Mouse (Mus musculus) hindbrain, embryonic 11.5 days (tissue): Measurements from ENCODE around the gene Zscan20. TPM values are rescaled to one million over a fixed set of nuclear protein-coding genes. Genes with fewer than 3 reads are reported as not detected.

Experiments used
- ATAC-seq: fragments of 200-750 bp; cut with Nextera tagmentation; 2 replicates; pipeline ENCODE4 v1.8.0; 2017; ENCODE audit warnings: mild to moderate bottlenecking, moderate TSS enrichment, moderate library complexity; ENCODE audit not compliant: low FRiP score
- DNase-seq: peaks from one replicate; pipeline ENCODE4 v3.0.0-alpha.2; 2015; ENCODE audit warnings: low spot score
- H3K27ac ChIP-seq: fragments of 300-500 bp; sonication (generic); 2 replicates; pipeline ENCODE4 v1.5.1; 2014; ENCODE audit warnings: mild to moderate bottlenecking, low read depth, low read length
- H3K27me3 ChIP-seq: fragments of 300-500 bp; sonication (generic); 2 replicates; pipeline ENCODE4 v1.6.1; 2014; ENCODE audit warnings: mild to moderate bottlenecking, low read length, moderate library complexity, mixed read lengths; ENCODE audit not compliant: control insufficient read depth, insufficient read depth
- H3K36me3 ChIP-seq: fragments of 300-500 bp; sonication (generic); 2 replicates; pipeline ENCODE4 v1.6.1; 2014; ENCODE audit warnings: mild to moderate bottlenecking, low read length, moderate library complexity, mixed read lengths; ENCODE audit not compliant: control insufficient read depth, insufficient read depth
- H3K4me1 ChIP-seq: fragments of 300-500 bp; sonication (generic); replicated peaks from 2 replicates; pipeline ENCODE4 v1.6.1; 2014; ENCODE audit warnings: low read length, mixed read lengths; ENCODE audit not compliant: control insufficient read depth, insufficient read depth
- H3K4me2 ChIP-seq: fragments of 300-500 bp; sonication (generic); replicated peaks from 2 replicates; pipeline ENCODE4 v1.6.1; 2014; ENCODE audit warnings: mild to moderate bottlenecking, low read depth, low read length
- H3K4me3 ChIP-seq: fragments of 300-500 bp; sonication (generic); 2 replicates; pipeline ENCODE4 v1.5.1; 2014; ENCODE audit warnings: low read depth, low read length
- H3K9ac ChIP-seq: fragments of 300-500 bp; sonication (generic); 2 replicates; pipeline ENCODE4 v1.6.1; 2014; ENCODE audit warnings: low read depth, low read length
- H3K9me3 ChIP-seq: fragments of 300-500 bp; sonication (generic); 2 replicates; pipeline ENCODE4 v1.6.1; 2016; ENCODE audit warnings: low read length; ENCODE audit not compliant: control insufficient read depth
- WGBS: fragments of 180-500 bp; shearing (Covaris S2); extraction: QIAGEN DNeasy Blood & Tissue Kit; methylation state at CpG from one replicate; pipeline ENCODE4 v1.1.7; 2014; 5-methylcytosine and 5-hydroxymethylcytosine counted together
- polyA plus RNA-seq: library from polyadenylated mRNA; unstranded; fragments of >200 nt; fragmentation: Nextera tagmentation; extraction: Ambion mirVana; gene quantifications from 2 replicates; pipeline ENCODE4 v1.2.1, GENCODE M21; 2014

Gene Zscan20
- polyA plus RNA-seq, 1 experiment from 2014 or later: 4.3 TPM

- no peaks in the 10 kb centered on the region for H3K36me3 ChIP-seq
- no peak overlapping the region for H3K27ac ChIP-seq
- no peak overlapping the region for H3K4me3 ChIP-seq
- DNase-seq (no peak), ATAC-seq (no peak)
- H3K9me3 ChIP-seq: no peaks in the 10 kb centered on the region
- H3K4me2 ChIP-seq: no peak overlapping the region
- H3K27me3 ChIP-seq: no peaks in the 10 kb centered on the region
- H3K4me1 ChIP-seq: no peaks in the 10 kb centered on the region
- H3K9ac ChIP-seq: no peak overlapping the region
- 96% methylated on average over 7 of the region's 7 CpGs for WGBS
These were observed 3.3 kb downstream of the Zscan20 start for GRCm38 (mm10) chr4:128606586-128606985.

DNA sequence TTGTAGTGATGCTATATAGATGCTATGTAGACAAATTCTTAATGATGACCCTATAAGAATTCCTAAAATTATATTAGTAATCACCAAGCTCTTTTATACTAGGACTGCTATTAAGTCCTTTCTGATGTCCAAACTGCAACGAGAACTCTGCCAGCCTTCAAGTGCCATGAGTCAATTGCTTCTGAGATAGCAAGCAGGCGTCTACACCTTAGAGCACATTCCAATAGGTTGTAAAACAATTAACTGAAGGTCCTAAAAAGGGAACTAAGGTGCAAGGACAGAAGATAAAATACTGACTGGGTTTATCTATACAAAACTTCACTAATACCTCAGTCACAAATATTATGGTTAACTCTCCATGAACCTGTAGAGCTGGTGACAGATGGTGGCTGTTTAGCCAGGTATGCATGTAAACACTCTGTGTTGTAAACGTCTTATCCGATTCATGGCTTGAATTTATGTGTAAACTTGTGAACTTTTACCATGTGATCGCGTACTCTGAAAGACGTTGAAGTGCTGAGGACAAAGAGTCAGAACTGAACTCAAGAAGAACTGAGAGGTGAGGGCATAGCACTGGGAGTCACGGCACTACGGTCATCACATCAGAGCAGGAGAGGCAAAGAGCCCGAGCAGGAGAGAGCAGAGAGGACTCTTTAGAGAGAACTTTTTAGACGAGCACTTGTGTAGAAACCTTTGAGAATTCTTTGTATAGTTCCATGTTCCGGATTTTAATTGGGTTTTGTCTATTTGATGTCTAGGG is 11.9 kb downstream of the Zscan20 start:
- no peak for ATAC-seq
- Histone ChIP-seq H3K27ac (no peak overlapping the region), H3K9me3 (no peaks in the 10 kb centered on the region), H3K36me3 (no peaks in the 10 kb centered on the region), H3K4me3 (no peak overlapping the region), H3K4me2 (no peak overlapping the region), H3K9ac (no peak overlapping the region), H3K4me1 (no peaks in the 10 kb centered on the region), H3K27me3 (no peaks in the 10 kb centered on the region)
- WGBS: 95% methylated on average over 12 of the region's 12 CpGs
- DNase-seq: no peak

- Histone ChIP-seq H3K4me2 (no peak overlapping the region), H3K9me3 (no peaks in the 10 kb centered on the region), H3K4me3 (no peak overlapping the region), H3K36me3 (peaks cover 5% of the 10 kb centered on the region; the same call in 1 of the 2 replicates), H3K27ac (no peak overlapping the region), H3K9ac (no peak overlapping the region), H3K27me3 (no peaks in the 10 kb centered on the region), H3K4me1 (no peaks in the 10 kb centered on the region)
- DNase-seq (no peak), ATAC-seq (no peak)
- 93% methylated on average over 5 of the region's 5 CpGs for WGBS
These were observed 15.8 kb downstream of the Zscan20 start for GRCm38 (mm10) chr4:128594062-128594461.

DNA sequence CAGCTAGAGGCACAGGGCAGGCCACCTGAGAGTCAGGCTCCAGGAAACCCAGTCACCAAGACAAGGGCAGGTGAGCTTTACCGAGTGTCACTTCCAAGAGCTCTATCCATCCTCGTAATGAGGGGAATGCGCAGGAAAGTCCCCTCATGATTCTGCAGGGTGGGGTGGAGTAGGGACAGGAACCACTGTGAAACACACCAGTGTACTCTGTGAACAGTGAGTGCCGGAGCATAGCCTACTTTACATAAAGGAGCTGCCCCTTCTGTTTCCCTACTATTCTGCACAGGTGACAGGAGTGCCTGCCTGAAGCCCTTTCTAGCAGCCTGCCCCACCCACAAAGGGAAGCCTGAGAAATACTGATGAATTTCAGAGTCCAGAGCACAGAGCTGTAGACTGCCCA is 16.6 kb downstream of the Zscan20 start:
- no peak overlapping the region for H3K4me3 ChIP-seq
- DNase-seq (no peak), ATAC-seq (no peak)
- peaks cover 9% of the 10 kb centered on the region; the same call in 1 of the 2 replicates for H3K36me3 ChIP-seq
- no peaks in the 10 kb centered on the region for H3K4me1 ChIP-seq
- H3K27me3 ChIP-seq: no peaks in the 10 kb centered on the region
- H3K9me3 ChIP-seq: no peaks in the 10 kb centered on the region
- no peak overlapping the region for H3K9ac ChIP-seq
- no peak overlapping the region for H3K4me2 ChIP-seq
- H3K27ac ChIP-seq: no peak overlapping the region
- WGBS: 96% methylated on average over 4 of the region's 4 CpGs

- H3K4me2 ChIP-seq: no peak overlapping the region
- 55% methylated on average over 4 of the region's 4 CpGs for WGBS
- H3K9ac ChIP-seq: no peak overlapping the region
- H3K36me3 ChIP-seq: peaks cover 22% of the 10 kb centered on the region
- DNase-seq (no peak), ATAC-seq (no peak)
- H3K4me3 ChIP-seq: no peak overlapping the region
- no peak overlapping the region for H3K27ac ChIP-seq
- H3K27me3 ChIP-seq: no peaks in the 10 kb centered on the region
- H3K9me3 ChIP-seq: peaks cover 26% of the 10 kb centered on the region
- no peaks in the 10 kb centered on the region for H3K4me1 ChIP-seq
These were observed 30.7 kb downstream of the Zscan20 start for GRCm38 (mm10) chr4:128579182-128579581.

DNA sequence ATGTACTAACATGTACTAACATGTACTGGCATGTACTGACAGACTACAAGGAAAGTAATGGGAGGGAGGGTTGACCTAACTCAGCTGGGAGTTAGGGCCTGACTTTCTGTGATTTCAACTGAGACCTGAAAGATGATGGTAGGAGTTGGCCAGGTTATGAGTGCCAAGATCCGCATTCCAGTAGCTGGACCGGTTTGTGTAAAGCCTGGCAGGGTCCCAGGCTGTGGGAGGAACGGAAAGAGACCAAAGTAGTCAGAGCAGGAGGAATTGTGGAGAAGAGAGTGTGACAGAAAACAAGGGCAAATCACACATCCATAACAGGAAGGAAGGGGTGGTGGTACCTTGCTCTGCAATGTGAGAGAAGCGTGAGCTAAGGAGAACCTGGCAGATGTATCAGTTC is 34.1 kb downstream of the Zscan20 start:
- Histone ChIP-seq H3K9ac (no peak overlapping the region), H3K4me3 (no peak overlapping the region), H3K36me3 (peaks cover 2% of the 10 kb centered on the region; the same call in 1 of the 2 replicates), H3K4me1 (no peaks in the 10 kb centered on the region), H3K4me2 (no peak overlapping the region), H3K27me3 (no peaks in the 10 kb centered on the region), H3K27ac (no peak overlapping the region), H3K9me3 (no peaks in the 10 kb centered on the region)
- DNase-seq (no peak), ATAC-seq (no peak)
- WGBS: 95% methylated on average over 4 of the region's 4 CpGs

- Histone ChIP-seq H3K9me3 (no peaks in the 10 kb centered on the region), H3K27ac (no peak overlapping the region), H3K27me3 (no peaks in the 10 kb centered on the region), H3K4me1 (no peaks in the 10 kb centered on the region), H3K9ac (no peak overlapping the region), H3K36me3 (no peaks in the 10 kb centered on the region), H3K4me3 (no peak overlapping the region), H3K4me2 (no peak overlapping the region)
- DNase-seq: no peak
- ATAC-seq: no peak
- 71% methylated on average over 3 of the region's 3 CpGs for WGBS
These were observed 49.6 kb downstream of the Zscan20 start for GRCm38 (mm10) chr4:128560327-128560726.

- Histone ChIP-seq H3K36me3 (no peaks in the 10 kb centered on the region), H3K27ac (no peak overlapping the region), H3K27me3 (no peaks in the 10 kb centered on the region), H3K4me2 (no peak overlapping the region), H3K4me3 (no peak overlapping the region), H3K9ac (no peak overlapping the region), H3K9me3 (no peaks in the 10 kb centered on the region), H3K4me1 (no peaks in the 10 kb centered on the region)
- ATAC-seq: no peak
- DNase-seq: no peak
- 93% methylated on average over 2 of the region's 2 CpGs for WGBS
These were observed 55.7 kb downstream of the Zscan20 start for GRCm38 (mm10) chr4:128554198-128554597.

- WGBS: 86% methylated on average over 6 of the region's 6 CpGs
- H3K36me3 ChIP-seq: no peaks in the 10 kb centered on the region
These were observed 59.1 kb downstream of the Zscan20 start for GRCm38 (mm10) chr4:128550756-128551155.

More at GRCm38 (mm10) chr4:128550756-128551155, 59.1 kb downstream of the Zscan20 start:
- no peak for ATAC-seq
- H3K4me3 ChIP-seq: no peak overlapping the region
- no peak for DNase-seq
- H3K27me3 ChIP-seq: no peaks in the 10 kb centered on the region
- no peak overlapping the region for H3K9ac ChIP-seq
- H3K4me1 ChIP-seq: no peaks in the 10 kb centered on the region
- H3K27ac ChIP-seq: no peak overlapping the region
- H3K9me3 ChIP-seq: no peaks in the 10 kb centered on the region
- H3K4me2 ChIP-seq: no peak overlapping the region
